Mouse (Mus musculus): ENCODE data around the gene Nipal4.

Nipal4 gene

GRCm38 (mm10) chr11:46168506-46168905 lies 2.2 kb upstream of the Nipal4 start:
- DNase-seq (ENCODE audit: low spot score in 2 of 2) = no peak

DNA sequence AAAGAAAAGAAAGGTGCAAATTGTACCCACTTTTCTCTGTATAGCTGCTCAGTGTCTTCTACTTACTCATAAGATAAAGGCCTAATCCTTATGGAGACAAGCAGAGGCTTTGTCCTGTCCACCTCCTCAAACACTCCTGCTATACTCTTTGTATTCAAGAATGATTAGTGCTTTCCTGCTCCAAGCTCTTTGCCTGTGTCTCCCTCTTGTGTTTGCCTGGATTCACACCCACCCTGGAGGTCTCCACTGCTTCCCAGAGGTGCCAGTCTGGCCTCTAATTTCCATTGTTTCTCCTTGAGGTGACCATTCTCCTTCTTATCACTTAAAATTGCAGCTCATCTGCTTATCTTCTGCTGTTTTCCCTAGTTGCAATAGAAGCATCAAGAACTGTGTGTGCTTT lies 8.8 kb downstream of the Nipal4 start:
- no peak for DNase-seq (ENCODE audit: low spot score in 2 of 2)

DNA sequence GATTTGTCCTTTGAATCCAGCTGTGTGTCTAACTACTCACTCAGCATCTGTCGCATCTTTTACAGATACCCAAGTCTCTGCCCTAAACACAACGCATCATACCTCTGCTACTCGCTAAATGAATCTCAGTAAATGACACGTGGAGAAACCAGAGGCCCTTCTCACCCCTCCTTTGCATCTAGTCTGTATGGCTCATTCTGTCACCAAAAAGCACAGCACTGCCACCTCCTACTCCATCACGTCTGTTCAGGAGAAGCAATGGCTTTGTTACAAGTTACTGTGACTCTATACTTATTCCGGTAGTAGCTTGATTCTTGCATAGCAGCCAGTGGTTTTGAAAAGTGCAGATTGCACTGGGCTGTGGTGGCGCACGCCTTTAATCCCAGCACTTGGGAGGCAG lies 9.4 kb downstream of the Nipal4 start:
- no peak for DNase-seq (ENCODE audit: low spot score in 2 of 2)

DNA sequence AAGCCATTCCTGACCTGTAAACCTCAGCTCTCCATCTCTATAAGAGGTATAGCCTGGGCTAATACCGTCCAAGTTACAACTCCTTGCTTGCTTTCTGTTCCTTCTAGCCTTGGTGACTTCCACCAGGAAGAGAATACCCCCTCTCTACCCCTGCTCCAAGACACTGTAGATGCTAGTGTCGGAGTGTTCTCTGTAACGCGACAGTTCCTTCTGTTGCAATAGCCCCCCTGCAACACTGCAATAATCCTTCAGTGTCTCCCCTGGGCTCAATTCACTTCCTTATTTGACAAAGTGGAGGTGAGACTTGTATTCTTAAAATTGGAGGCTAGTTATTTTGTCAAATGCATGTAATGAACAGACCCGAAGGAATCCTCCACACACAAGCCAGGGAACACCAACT lies 19.7 kb downstream of the Nipal4 start:
- DNase-seq (ENCODE audit: low spot score in 2 of 2) = no peak

GRCm38 (mm10) chr11:46145163-46145875 lies 21.0 kb downstream of the Nipal4 start:
- DNase-seq (ENCODE audit: low spot score in 2 of 2) = no peak

DNA sequence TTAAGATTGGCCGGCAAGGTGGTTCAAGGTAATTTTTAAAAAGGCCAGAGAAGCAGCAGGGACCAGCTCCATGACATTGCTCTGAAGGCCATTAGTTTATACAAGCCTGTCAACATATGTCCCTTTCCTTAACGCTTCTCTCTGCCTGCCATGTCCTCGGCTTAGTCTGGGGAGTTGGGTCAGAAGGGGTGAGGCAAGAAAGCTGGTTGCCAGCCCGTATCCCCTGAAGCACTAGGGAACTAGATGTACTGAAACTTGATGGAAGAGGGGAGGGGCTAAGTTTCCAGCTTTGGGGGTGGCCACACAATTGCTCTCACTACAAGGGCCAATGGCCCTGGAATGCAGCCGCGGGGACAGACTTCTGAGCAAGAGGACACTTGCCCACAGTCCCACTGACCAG lies 23.0 kb downstream of the Nipal4 start:
- no peak for DNase-seq (ENCODE audit: low spot score in 2 of 2)

- no peak for DNase-seq (ENCODE audit: low spot score in 2 of 2)
Observed at GRCm38 (mm10) chr11:46134899-46135298, 31.4 kb downstream of the Nipal4 start.

DNA sequence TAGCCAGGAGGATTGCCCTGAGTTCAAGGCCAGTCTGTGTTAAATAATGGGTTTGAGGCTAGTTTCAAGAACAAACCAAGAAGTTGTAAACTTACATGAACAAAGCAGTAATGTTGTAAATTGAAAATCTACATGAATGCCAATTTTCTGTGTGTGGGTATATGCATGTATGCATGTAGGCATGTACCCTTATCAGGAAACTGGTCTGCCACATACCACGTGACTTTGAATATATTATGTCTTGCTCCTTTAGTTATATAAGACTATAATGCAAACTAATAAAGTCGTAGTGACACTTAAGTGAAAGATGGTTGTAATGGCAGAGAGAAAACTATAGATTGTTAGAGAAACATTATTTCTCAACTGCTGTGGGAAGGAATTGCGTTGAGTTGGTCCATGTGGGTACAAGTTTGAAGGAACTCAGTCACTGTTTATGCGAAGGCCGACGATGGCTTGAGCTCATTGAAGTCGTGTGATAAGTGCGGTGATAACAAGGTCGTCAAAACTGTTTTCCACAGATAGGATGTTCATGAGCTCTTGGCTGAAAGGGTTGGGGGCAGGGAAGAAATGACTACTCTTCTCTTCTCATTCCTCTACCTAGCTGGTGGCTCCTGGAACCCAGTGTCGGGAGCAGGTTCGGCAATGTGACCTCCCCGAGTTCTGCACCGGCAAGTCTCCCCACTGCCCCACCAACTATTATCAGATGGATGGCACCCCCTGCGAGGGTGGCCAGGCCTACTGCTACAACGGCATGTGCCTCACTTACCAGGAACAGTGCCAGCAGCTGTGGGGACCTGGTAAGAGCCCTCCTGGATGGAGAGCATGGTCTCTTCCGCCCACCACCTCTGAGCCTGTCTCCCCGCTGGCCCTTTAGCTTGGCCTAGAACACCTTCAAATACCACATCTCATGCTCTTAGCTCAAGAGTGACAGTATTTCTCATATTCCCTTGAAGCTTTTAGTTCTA lies 35.0 kb downstream of the Nipal4 start:
- no peak for DNase-seq (ENCODE audit: low spot score in 2 of 2)

DNA sequence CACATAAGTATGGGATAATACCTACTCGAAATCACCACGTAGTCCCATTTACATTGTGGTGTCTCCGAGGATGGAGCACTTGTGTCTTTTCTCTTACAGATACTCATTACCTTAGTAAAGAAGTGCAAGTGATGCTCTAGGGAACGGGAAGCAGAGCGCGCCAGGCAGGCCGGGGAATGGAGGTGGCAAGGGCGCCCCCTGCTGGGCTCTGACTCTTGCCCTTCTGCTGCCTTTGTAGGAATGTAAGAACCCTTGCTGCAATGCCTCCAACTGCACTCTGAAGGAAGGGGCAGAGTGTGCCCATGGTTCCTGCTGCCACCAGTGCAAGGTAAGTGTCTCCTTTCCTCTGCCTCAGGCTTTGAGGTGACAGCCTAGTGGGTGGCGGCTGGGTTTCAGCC lies 37.8 kb downstream of the Nipal4 start:
- peak in 1 of 2 experiments; percentile 42 for DNase-seq (ENCODE audit: low spot score in 2 of 2)

GRCm38 (mm10) chr11:46127621-46128547 lies 38.4 kb downstream of the Nipal4 start:
- no peak for DNase-seq (ENCODE audit: low spot score in 2 of 2)

DNA sequence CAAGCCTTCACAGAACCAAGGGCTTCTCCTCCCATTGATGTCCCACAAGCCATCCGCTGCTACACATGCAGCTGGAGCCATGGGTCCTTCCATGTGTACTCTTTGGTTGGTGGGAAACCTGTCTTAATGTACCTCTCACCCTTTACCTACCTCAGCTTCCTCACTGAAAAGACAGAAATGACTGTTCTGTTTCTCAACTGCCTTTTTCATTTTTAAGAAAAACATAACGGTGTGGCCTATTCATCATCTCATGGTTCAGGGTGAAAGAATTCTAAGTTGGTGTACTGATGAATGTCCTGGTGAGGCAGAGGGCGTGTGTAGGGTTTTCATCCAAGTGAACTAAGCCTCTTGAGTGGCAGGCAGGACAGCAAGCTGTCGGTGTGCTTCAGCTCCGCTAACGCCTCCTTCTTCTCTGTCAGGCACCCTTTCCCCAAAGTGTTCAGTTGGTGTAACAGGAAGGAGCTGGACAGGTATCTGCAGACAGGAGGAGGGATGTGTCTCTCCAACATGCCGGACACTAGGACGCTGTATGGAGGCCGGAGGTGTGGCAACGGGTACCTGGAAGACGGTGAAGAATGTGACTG lies 39.4 kb downstream of the Nipal4 start:
- no peak for DNase-seq (ENCODE audit: low spot score in 2 of 2)

DNA sequence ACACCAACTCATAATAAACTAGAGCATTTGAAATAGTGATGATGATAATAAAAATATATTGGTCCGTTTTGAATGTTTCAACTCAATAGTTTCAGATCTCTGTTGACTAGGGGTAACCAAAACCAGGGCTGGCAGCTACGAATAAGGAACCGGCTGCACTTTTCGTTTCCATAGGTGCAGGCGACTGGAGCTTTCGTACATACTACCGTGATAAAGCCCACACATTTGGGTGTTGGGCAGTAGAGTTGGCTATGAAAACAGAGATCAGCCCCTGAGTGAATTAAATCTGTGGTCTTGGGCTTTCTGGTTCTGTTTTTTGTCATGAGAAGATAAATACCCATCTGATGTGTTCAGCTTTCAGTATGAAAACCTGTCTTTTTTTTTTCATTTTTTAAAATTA lies 40.0 kb downstream of the Nipal4 start:
- DNase-seq (ENCODE audit: low spot score in 2 of 2) = no peak

DNA sequence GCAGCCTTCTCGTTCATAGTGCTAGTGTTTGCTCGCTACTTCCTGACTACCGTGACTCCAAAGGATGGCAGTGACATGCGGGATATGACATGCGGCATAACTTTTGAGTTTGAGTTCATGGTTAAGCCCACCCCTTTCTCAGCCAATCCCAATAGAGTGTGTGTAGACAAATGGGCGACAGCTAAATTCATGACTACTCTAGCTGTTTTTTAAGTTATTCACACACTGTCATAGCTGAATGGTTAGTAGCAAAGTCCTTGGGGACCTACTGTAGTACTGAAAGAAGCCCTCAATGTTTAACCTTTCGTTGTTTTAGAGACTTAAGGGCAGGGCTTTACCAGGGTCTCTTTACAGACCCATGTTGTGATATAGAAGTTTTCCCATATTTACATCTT lies 40.5 kb downstream of the Nipal4 start:
- DNase-seq (ENCODE audit: low spot score in 2 of 2) = no peak

DNA sequence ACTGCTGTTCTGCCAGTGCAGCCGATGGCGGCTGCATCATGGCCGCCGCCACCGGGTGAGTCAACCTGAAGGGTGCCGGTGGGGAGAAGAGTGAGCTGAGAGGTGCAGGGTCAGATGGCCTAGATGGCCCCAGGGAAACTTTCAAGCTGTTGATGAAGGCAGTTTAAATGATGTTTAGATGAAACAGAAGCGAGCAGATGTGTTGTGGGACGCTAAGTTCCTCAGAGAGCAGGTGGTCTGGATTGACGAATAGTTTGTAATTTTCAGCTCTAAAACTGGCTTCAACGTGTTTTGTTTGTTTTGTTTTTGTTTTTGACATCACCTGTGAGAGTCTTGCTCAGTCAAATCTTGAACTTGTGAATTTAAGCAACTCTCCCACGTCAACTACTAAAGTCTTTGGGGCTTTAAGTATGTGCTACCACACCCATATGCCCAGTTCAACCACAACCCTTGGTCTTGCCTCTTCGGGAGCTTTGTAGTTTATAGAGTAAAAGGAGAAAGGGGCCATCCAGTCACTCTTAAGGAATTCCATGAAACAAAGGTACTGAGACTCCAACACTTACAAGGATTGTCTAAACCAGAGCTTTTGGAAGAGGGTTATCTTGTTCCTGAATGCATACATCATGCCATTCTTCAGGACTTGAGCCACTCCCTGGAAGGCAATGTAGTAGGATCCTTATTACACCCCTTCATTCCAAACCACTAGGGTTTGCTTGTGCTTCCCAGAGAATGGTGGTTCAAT lies 41.0 kb downstream of the Nipal4 start:
- no peak for DNase-seq (ENCODE audit: low spot score in 2 of 2)

DNA sequence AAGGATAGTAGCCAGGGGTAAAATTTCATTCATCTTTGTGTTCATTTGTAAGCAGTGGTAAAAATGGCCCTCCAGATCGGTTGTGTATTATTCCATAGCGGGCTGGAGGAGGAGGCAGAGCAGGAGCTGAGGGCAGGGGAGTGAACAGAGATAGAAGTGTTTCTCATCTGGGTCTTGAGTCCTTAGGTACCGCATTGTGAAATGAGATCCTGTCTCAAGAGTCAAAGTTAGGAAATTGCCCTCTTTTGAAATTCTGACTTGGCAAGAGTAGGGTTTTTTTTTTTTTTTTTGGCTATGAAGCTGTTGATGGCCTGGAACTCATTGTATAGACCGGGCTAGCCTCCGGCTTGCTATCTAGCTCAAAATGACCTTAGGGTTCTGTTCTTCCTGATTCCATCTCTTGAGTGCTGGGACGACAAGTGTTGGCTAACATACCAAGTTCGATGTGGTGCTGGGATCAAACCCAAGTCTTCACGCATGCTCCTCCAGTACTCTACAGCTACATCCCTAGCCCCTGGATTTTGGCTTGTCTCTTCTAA lies 42.9 kb downstream of the Nipal4 start:
- no peak for DNase-seq (ENCODE audit: low spot score in 2 of 2)

DNA sequence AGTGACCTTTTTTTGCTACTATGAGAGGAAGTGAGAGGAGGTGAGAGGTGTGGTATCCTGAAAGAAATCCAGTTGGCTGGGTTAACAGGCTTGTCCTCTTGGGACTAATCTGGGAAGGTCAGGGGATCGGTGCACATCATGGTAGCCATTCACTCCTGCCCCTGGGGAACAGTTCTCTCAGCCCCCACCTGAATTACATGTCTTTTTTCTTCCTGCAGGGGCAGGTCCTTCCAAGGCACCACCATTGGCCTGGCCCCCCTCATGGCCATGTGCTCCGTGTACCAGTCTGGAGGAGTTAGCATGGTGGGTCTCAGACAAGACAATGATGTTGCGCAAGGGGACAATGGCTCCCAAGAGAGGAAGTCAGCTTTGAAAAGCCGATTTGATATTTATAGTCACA lies 43.4 kb downstream of the Nipal4 start:
- no peak for DNase-seq (ENCODE audit: low spot score in 2 of 2)

- DNase-seq (ENCODE audit: low spot score in 2 of 2) = no peak
Observed at GRCm38 (mm10) chr11:46121666-46122065, 44.6 kb downstream of the Nipal4 start.

GRCm38 (mm10) chr11:46120084-46120483 lies 46.2 kb downstream of the Nipal4 start:
- DNase-seq (ENCODE audit: low spot score in 2 of 2) = no peak

- no peak for DNase-seq (ENCODE audit: low spot score in 2 of 2)
Observed at GRCm38 (mm10) chr11:46119624-46120023, 46.7 kb downstream of the Nipal4 start.

DNA sequence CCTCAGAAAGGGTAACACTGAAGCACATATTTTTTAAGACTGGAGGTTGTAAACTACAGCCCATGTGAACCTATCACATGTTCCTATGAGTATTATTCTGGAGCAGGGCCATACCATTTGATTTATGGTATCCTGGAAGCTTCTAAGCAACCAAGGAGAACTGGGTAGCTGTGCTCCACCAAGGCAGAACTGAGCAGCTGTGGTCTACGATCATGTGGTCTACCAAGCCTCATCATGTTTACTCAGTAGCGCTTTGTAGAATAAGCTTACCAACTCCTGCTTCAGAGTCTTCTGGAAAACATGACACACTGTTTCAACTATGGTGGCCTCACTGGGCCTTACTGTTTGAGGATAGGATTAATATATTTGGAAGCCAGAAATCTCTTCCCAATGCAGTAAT lies 49.8 kb downstream of the Nipal4 start:
- no peak for DNase-seq (ENCODE audit: low spot score in 2 of 2)
